Mouse (Mus musculus) stomach, postnatal 0 days (tissue): ENCODE results near the gene Bcl11a.

Experiments used
- CTCF ChIP-seq: IDR thresholded peaks from 2 replicates; pipeline ENCODE4 v1.5.1; 2016; ENCODE audit warnings: antibody characterized with exemption, low read depth, mild to moderate bottlenecking, moderate library complexity
- EP300 ChIP-seq: optimal IDR thresholded peaks from 2 replicates; pipeline ENCODE3; 2016; ENCODE audit warnings: antibody characterized with exemption

DNA sequence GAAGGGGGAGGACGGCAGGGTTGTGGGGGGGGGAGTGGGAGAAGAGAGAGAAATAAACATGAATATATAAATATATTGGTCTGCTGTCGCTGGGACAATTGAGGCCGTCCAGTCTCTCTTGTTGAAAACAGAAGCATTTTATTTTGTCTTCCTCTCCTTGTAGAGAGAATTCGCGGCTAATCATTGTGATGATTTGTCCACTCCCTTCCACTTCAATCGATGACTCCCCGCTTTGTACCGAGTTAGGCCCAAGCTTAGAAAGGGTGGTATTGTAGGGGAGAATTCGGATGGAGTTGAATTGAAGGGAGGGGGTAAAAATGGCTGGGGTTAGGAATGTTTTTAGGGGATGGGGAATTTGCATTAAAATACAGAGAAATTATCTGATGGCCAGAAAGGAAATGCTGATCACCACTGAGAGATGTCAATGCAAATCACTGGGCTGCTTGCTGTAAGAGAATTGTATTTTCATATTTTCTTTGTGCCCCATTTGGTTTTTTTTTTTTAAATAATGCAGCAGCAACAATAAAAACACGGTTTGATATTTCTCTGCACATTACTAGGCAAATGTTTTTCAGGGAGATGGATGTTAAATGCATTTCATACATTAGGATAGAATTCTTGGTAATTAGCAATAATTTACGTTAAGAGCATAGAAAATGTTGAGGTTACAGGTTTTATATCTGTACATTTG lies 4.7 kb downstream of the Bcl11a start:
- TF ChIP-seq CTCF = no peak
- no peak for TF ChIP-seq EP300
